Mouse (Mus musculus) CH12.LX (cell line): Measurements from ENCODE around the gene Cbwd1. TPM values are rescaled to one million over a fixed set of nuclear protein-coding genes. Genes with fewer than 3 reads are reported as not detected.
A peak's percentile ranks its signal among the peaks of the same experiment; 100 is the strongest.

Experiments used
- DNase-seq: peaks from one replicate; pipeline ENCODE4 v3.0.0-alpha.2; 2013; ENCODE audit errors: extremely low read depth
- H3K27ac ChIP-seq: 2 replicates; pipeline ENCODE4 v1.5.1; 2012; ENCODE audit warnings: low read depth, mild to moderate bottlenecking, control low read depth, moderate library complexity; ENCODE audit not compliant: insufficient read depth
- H3K27me3 ChIP-seq: replicated peaks from 2 replicates; pipeline ENCODE3; 2012; ENCODE audit warnings: inconsistent platforms
- H3K36me3 ChIP-seq, 2 experiments: replicated peaks in 1 of 2; 2 replicates each; pipeline versions ENCODE3 to v1.6.1; 2012; ENCODE audit warnings: inconsistent platforms in 1 of 2, low read length in 1 of 2, mild to moderate bottlenecking in 1 of 2, mixed read lengths in 1 of 2, moderate library complexity in 1 of 2; ENCODE audit not compliant: control insufficient read depth in 1 of 2, insufficient read depth in 1 of 2
- H3K4me1 ChIP-seq, 2 experiments: 2 replicates each; pipeline ENCODE4 v1.6.1; 2012; ENCODE audit warnings: inconsistent platforms in 1 of 2, moderate library complexity in 1 of 2; ENCODE audit not compliant: insufficient read depth in 2 of 2, control insufficient read depth in 1 of 2
- H3K4me2 ChIP-seq: 2 replicates; pipeline ENCODE4 v1.6.1; 2012; ENCODE audit warnings: low read depth, mild to moderate bottlenecking, control low read depth; ENCODE audit not compliant: poor library complexity, insufficient read depth, severe bottlenecking
- H3K4me3 ChIP-seq, 3 experiments: fragments of 150-350 bp in 1 of 3; sonication (generic) in 1 of 3; replicated peaks in 1 of 3; 2 replicates each; pipeline versions ENCODE3 to v1.5.1; 2011 to 2012; ENCODE audit warnings: low read depth in 2 of 3, low read length in 2 of 3, mild to moderate bottlenecking in 2 of 3, moderate library complexity in 2 of 3, control low read depth in 1 of 3, improper control_type of control experiment in 1 of 3, inconsistent platforms in 1 of 3, mixed read lengths in 1 of 3; ENCODE audit not compliant: poor library complexity in 1 of 3
- H3K79me2 ChIP-seq: replicated peaks from 2 replicates; pipeline ENCODE4 v1.6.1; 2012; ENCODE audit warnings: mild to moderate bottlenecking, moderate library complexity; ENCODE audit not compliant: control insufficient read depth, poor library complexity, insufficient read depth, severe bottlenecking; ENCODE audit errors: extremely low read depth
- H3K9ac ChIP-seq: 2 replicates; pipeline ENCODE4 v1.6.1; 2012; ENCODE audit warnings: low read depth, mild to moderate bottlenecking, control low read depth, moderate library complexity; ENCODE audit not compliant: insufficient read depth
- H3K9me3 ChIP-seq: replicated peaks from 2 replicates; pipeline ENCODE3; 2012; ENCODE audit warnings: low read length, inconsistent platforms, mixed read lengths
- BHLHE40 ChIP-seq: IDR thresholded peaks from 2 replicates; pipeline ENCODE4 v1.6.1; 2011; ENCODE audit warnings: mild to moderate bottlenecking, low read depth, low read length, improper control_type of control experiment
- CTCF ChIP-seq, 2 experiments: IDR thresholded peaks in 1 of 2; conservative IDR thresholded peaks in 1 of 2; 2 replicates each; pipeline ENCODE4 v1.5.1; 2011 to 2012; ENCODE audit warnings: low read depth in 2 of 2, low read length in 2 of 2, improper control_type of control experiment in 1 of 2, inconsistent platforms in 1 of 2, mild to moderate bottlenecking in 1 of 2, moderate library complexity in 1 of 2
- E2F4 ChIP-seq: IDR thresholded peaks from 2 replicates; pipeline ENCODE4 v1.6.1; 2011; ENCODE audit warnings: low read depth, low read length, improper control_type of control experiment; ENCODE audit not compliant: insufficient replicate concordance
- EP300 ChIP-seq: IDR thresholded peaks from 2 replicates; pipeline ENCODE4 v1.6.1; 2011; ENCODE audit warnings: low read length, improper control_type of control experiment
- ETS1 ChIP-seq: conservative IDR thresholded peaks from 2 replicates; pipeline ENCODE4 v1.6.1; 2012; ENCODE audit warnings: low read depth, mild to moderate bottlenecking, inconsistent platforms, low read length, improper control_type of control experiment, moderate library complexity
- GABPA ChIP-seq: IDR thresholded peaks from 2 replicates; pipeline ENCODE4 v1.6.1; 2012; ENCODE audit warnings: low read depth, low read length, improper control_type of control experiment, inconsistent platforms; ENCODE audit not compliant: insufficient replicate concordance
- HCFC1 ChIP-seq: IDR thresholded peaks from 2 replicates; pipeline ENCODE4 v1.6.1; 2012; ENCODE audit warnings: low read depth, mild to moderate bottlenecking, inconsistent platforms, low read length, improper control_type of control experiment
- IRF4 ChIP-seq: IDR thresholded peaks from 2 replicates; pipeline ENCODE4 v1.6.1; 2014; ENCODE audit warnings: low read depth, mild to moderate bottlenecking, inconsistent platforms, low read length, improper control_type of control experiment
- JUN ChIP-seq: IDR thresholded peaks from 2 replicates; pipeline ENCODE4 v1.6.1; 2011; ENCODE audit warnings: low read depth, mild to moderate bottlenecking, low read length, improper control_type of control experiment, moderate library complexity; ENCODE audit not compliant: insufficient read depth
- JUND ChIP-seq: conservative IDR thresholded peaks from 2 replicates; pipeline ENCODE4 v1.6.1; 2011; ENCODE audit warnings: low read depth, low read length, improper control_type of control experiment
- MAFK ChIP-seq: IDR thresholded peaks from 2 replicates; pipeline ENCODE4 v1.6.1; 2011; ENCODE audit warnings: low read length, improper control_type of control experiment; ENCODE audit not compliant: insufficient replicate concordance
- MEF2A ChIP-seq: IDR thresholded peaks from 2 replicates; pipeline ENCODE4 v1.6.1; 2014; ENCODE audit warnings: low read depth, mild to moderate bottlenecking, inconsistent platforms, low read length, improper control_type of control experiment, borderline replicate concordance
- MXI1 ChIP-seq: IDR thresholded peaks from 2 replicates; pipeline ENCODE4 v1.6.1; 2011; ENCODE audit warnings: mild to moderate bottlenecking, low read depth, low read length, improper control_type of control experiment
- PAX5 ChIP-seq: IDR thresholded peaks from 2 replicates; pipeline ENCODE4 v1.6.1; 2012; ENCODE audit warnings: low read length, inconsistent platforms, mixed read lengths
- POLR2A ChIP-seq: IDR thresholded peaks from 2 replicates; pipeline ENCODE4 v1.6.1; 2011; ENCODE audit warnings: low read depth, mild to moderate bottlenecking, improper control_type of control experiment, low read length
- RAD21 ChIP-seq: IDR thresholded peaks from 2 replicates; pipeline ENCODE4 v1.6.1; 2011; ENCODE audit warnings: low read depth, mild to moderate bottlenecking, low read length, improper control_type of control experiment, moderate library complexity
- RCOR1 ChIP-seq: conservative IDR thresholded peaks from 2 replicates; pipeline ENCODE4 v1.6.1; 2012; ENCODE audit warnings: low read depth, mild to moderate bottlenecking, inconsistent platforms, low read length, improper control_type of control experiment
- SIN3A ChIP-seq: IDR thresholded peaks from 2 replicates; pipeline ENCODE4 v1.6.1; 2012; ENCODE audit warnings: low read length, improper control_type of control experiment, inconsistent platforms
- SMC3 ChIP-seq: IDR thresholded peaks from 2 replicates; pipeline ENCODE4 v1.6.1; 2011; ENCODE audit warnings: low read depth, low read length, improper control_type of control experiment
- TBP ChIP-seq: conservative IDR thresholded peaks from 2 replicates; pipeline ENCODE4 v1.6.1; 2011; ENCODE audit warnings: low read depth, low read length, improper control_type of control experiment
- TCF12 ChIP-seq: IDR thresholded peaks from 2 replicates; pipeline ENCODE4 v1.6.1; 2014; ENCODE audit warnings: low read depth, mild to moderate bottlenecking, inconsistent platforms, low read length, improper control_type of control experiment
- UBTF ChIP-seq: IDR thresholded peaks from 2 replicates; pipeline ENCODE4 v1.6.1; 2012; ENCODE audit warnings: low read depth, mild to moderate bottlenecking, inconsistent platforms, low read length, improper control_type of control experiment, moderate library complexity
- ZC3H11A ChIP-seq: IDR thresholded peaks from 2 replicates; pipeline ENCODE4 v1.6.1; 2012; ENCODE audit warnings: low read depth, mild to moderate bottlenecking, inconsistent platforms, low read length, improper control_type of control experiment
- ZMIZ1 ChIP-seq: IDR thresholded peaks from 2 replicates; pipeline ENCODE4 v1.6.1; 2012; ENCODE audit warnings: low read depth, mild to moderate bottlenecking, inconsistent platforms, low read length, improper control_type of control experiment
- ZNF384 ChIP-seq: IDR thresholded peaks from 2 replicates; pipeline ENCODE4 v1.6.1; 2012; ENCODE audit warnings: low read depth, low read length, improper control_type of control experiment, inconsistent platforms
- dilution Hi-C: fragments of 300-500 bp; cut with MboI; formaldehyde crosslinking; loops from 2 replicates; pipeline ENCODE4 v1.14.3; 2020; ENCODE audit warnings: low sequenced_read_pairs; ENCODE audit not compliant: extremely low pct_unique_long_range_greater_than_20kb, extremely low pct_ligation_motif_present
- in situ Hi-C: fragments of 300-500 bp; cut with MboI; formaldehyde crosslinking; loops from 3 replicates; pipeline ENCODE4 v1.14.3; 2019; ENCODE audit warnings: low sequenced_read_pairs, low pct_ligation_motif_present, low pct_unique_long_range_greater_than_20kb, mixed read lengths
- polyA plus RNA-seq: library from polyadenylated mRNA; unstranded; fragments of >175 nt; gene quantifications from 2 replicates; pipeline ENCODE4 v1.2.1, GENCODE M21; 2012; ENCODE audit warnings: low read depth; ENCODE audit not compliant: insufficient read length
- total RNA-seq, 2 experiments: library from RNA; depleted of rRNA; stranded (reverse); fragments of 300-350 nt in 1 of 2; fragments of >200 nt in 1 of 2; gene quantifications; 2 replicates each; pipeline ENCODE4 v1.2.3; 2012 to 2014

Gene Cbwd1
- total and polyA plus RNA-seq, 3 experiments, result 21.6 to 50.9 (median 26.3) TPM

- Histone ChIP-seq H3K4me1 (peaks cover 4 to 55% of the 10 kb centered on the region in 2 experiments), H3K36me3 (no peaks in the 10 kb centered on the region), H3K4me2 (peak overlapping the region; percentile 71), H3K4me3 (no peak overlapping the region), H3K9ac (0 out of 2 replicates have a peak overlapping the region, but pooled peaks have one; percentile 33), H3K27ac (no peak overlapping the region), H3K79me2 (no peaks in the 10 kb centered on the region), H3K27me3 (no peaks in the 10 kb centered on the region), H3K9me3 (no peaks in the 10 kb centered on the region)
- dilution Hi-C loops, result no loop called here
- in situ Hi-C loops, result loop anchor here (10.0 kb wide), 1 partner anchor 109 kb away; no protein-coding TSS in a partner anchor
- TF ChIP-seq JUND (peak; percentile 64; the same call in 1 of the 2 replicates), JUN (peak; percentile 64), MEF2A (peak; percentile 92), ETS1 (0 out of 2 replicates have a peak, but pooled peaks have one; percentile 58), TCF12 (0 out of 2 replicates have a peak, but pooled peaks have one; percentile 18), SIN3A (peak; percentile 50; the same call in 1 of the 2 replicates), TBP (peak; percentile 32; the same call in 1 of the 2 replicates), HCFC1 (no peak), MXI1 (no peak), IRF4 (peak; percentile 94), RCOR1 (no peak), E2F4 (0 out of 2 replicates have a peak, but pooled peaks have one; percentile 27), PAX5 (no peak), BHLHE40 (peak; percentile 50; the same call in 1 of the 2 replicates), EP300 (peak; percentile 92), ZNF384 (peak; percentile 99), MAFK (0 out of 2 replicates have a peak, but pooled peaks have one; percentile 44)
- peak; percentile 24 for DNase-seq
These were observed 4.8 kb upstream of the Cbwd1 start for GRCm38 (mm10) chr19:24966203-24966602.

- H3K4me2 ChIP-seq, result no peak overlapping the region
- H3K36me3 ChIP-seq, result peaks cover 11 to 23% of the 10 kb centered on the region in 2 experiments
- H3K4me1 ChIP-seq, result peaks cover 0 to 28% of the 10 kb centered on the region in 2 experiments; a peak in 2 of 4 replicates
- H3K9me3 ChIP-seq, result no peaks in the 10 kb centered on the region
- TF ChIP-seq MXI1, result no peak
- TF ChIP-seq MAFK, result no peak
- TF ChIP-seq BHLHE40, result no peak
- no peak; the same call in 1 of the 2 replicates for TF ChIP-seq JUN
- TF ChIP-seq GABPA, result no peak
- no peak for TF ChIP-seq POLR2A
- TF ChIP-seq ZMIZ1, result no peak
- peak; percentile 92 for TF ChIP-seq RAD21
- peak in 1 of 2 experiments; percentile 82; a peak in 3 of 4 replicates for TF ChIP-seq CTCF (conservative IDR thresholded peaks at IDR 0.05 in 1 of 2, IDR thresholded peaks at IDR 0.05 in 1 of 2; ENCODE audit: low read depth in 2 of 2, low read length in 2 of 2)
- TF ChIP-seq SMC3, result peak; percentile 79
- no peak for TF ChIP-seq UBTF
- TF ChIP-seq MEF2A, result no peak
- no peak for TF ChIP-seq TCF12
- TF ChIP-seq ZC3H11A, result peak; percentile 65
- TF ChIP-seq ZNF384, result 0 out of 2 replicates have a peak, but pooled peaks have one; percentile 14
- TF ChIP-seq, all 38 proteins: peak for 5
- in situ Hi-C loops, result loop anchor here (10.0 kb wide), 1 partner anchor 376 kb away; no protein-coding TSS in a partner anchor
- Histone ChIP-seq H3K27ac (no peak overlapping the region), H3K4me3 (no peak overlapping the region), H3K27me3 (no peaks in the 10 kb centered on the region), H3K9ac (no peak overlapping the region), H3K79me2 (peaks cover 12% of the 10 kb centered on the region; the same call in 1 of the 2 replicates)
- dilution Hi-C loops, result no loop called here
- peak; percentile 73 for DNase-seq
These were observed 2.9 kb downstream of the Cbwd1 start for GRCm38 (mm10) chr19:24958531-24958930.
